Mouse (Mus musculus) heart, postnatal 10 days (tissue): ENCODE measurements at regions not wholly inside any gene's neighbourhood (a gene's known extent, or its start where the extent isn't known, plus 50 kb on each side); places are given as distances from the start of the nearest gene placed in this dataset.

ENCODE experiments used
- DNase-seq, 2 experiments: peaks; one replicate each; pipeline ENCODE4 v3.0.0; 2021
- intact Hi-C: fragments of 180-260 bp; cut with DNase I; formaldehyde crosslinking; loops from one replicate; pipeline ENCODE4 v1.15.1; 2025

DNA sequence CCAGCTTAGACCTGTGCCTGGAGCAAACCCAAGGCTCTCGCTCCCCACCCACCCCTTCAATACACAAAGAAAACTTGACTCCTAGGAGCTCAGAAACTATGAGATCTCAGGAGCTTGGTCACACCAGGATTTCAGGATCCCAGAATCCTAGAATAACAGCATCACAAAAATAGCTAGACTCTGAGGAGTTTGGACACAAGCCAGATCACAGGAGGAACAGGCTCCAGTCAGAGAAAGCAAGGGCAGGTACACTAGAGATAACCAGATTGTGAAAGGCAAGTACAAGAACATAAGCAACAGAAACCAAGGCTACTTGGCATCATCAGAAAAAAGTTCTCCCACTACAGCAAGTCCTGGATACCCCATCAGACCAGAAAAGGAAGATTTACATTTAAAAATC lies 221.5 kb downstream of the Epha7 start:
- intact Hi-C loops = no loop called here

DNA sequence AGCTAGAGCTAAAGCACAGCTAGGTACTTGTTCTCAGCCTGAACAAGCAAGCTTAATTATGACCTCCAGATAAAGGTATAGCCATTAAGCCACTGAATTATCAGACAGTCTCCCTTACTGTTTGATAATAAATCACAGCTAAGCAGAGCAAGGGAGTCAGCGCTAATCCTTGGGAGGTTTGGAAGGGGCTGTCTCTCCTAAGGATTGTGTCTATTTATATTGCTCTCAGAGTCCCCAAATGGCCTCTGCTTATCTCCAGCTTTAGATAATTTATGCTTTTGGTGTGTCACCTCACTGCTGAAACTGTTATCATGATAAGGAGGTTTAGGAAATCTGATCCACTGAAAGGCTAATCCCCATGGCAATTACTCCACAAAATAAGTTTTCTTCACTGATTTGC lies 227.1 kb downstream of the Epha7 start:
- DNase-seq = no peak
- intact Hi-C loops = no loop called here

More for the DNA sequence above, 221.5 kb downstream of the Epha7 start:
- no peak for DNase-seq

DNA sequence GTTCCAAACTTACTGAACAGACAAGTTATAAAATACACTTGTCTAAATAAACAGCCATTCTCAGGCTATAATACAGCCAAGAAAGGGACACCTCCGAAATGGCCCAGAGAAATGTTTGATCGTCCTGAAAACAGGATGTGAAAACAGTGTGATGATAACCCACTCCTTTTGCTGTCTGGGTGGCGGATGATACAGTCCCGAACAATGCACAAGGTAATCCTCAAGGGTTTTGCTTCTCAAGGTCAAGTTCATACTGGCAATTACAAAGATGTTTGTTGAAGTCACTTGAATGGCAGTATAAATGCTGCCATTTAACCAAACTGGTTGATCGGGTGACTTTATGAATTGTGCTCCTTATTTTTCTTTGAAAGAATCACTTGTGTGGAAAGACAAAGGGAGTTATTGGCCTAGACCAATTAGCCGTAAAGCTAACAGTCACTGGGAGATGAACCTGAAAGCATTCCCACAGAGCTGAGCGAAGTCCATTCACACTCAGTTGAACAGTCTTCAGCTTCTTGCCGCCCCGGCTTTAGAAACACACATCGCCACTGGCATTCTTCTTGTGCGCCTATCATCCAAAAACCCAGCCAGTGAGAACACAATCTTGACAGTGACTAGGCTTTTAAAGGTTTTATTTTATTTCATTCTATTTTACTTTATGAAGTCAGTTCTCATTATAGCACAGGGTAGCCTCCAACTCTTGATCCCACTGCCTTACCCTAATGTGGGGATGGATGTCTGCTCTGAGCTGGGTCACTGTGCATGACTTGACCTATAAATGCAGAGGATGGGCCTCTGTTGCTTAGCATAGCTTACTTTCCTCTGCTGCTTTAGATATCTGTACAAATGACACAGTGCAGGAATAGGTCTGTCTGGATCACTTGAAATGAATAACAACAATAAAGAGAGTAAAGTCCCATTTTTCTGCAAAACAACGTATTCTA lies 256.0 kb downstream of the Epha7 start:
- intact Hi-C loops = no loop called here
- DNase-seq = no peak

DNA sequence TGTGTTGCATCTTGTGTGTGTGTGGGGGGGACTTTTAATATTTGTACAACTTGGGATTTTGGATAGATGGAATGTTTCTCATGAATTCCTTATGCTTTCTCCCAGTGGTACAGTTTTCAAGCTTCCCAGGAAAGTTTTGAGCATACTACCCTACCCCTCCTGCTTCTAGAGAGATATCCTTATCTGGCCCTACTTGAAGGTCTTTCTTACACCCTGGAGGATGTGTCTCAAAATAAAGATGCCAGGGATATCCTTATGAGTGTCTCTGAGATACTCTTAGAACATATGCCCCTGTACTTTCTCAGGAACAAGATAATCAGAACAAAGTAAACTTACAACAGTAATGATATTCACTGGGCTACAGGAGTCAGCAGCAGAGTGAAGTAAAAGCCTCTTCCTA lies 261.3 kb downstream of the Epha7 start:
- intact Hi-C loops = no loop called here
- no peak for DNase-seq

DNA sequence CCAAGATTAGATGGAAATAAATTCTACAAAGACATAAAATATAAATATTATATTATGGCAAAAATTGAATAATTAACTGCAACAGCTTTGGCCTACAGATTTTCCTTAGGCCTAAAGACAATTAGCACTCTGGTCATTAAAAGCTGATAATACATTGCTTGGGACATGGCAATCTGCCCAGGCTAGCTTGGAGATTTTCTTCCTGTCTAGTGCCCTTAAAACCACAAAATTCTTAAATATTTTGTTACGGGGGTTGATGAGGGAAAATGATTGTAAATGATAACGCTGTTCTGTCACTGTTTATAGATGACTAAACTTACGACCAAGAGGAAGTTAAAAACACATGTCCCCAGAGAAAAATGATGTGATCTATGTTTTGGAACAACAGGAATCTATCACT lies 261.9 kb downstream of the Epha7 start:
- no peak for DNase-seq
- intact Hi-C loops = no loop called here

DNA sequence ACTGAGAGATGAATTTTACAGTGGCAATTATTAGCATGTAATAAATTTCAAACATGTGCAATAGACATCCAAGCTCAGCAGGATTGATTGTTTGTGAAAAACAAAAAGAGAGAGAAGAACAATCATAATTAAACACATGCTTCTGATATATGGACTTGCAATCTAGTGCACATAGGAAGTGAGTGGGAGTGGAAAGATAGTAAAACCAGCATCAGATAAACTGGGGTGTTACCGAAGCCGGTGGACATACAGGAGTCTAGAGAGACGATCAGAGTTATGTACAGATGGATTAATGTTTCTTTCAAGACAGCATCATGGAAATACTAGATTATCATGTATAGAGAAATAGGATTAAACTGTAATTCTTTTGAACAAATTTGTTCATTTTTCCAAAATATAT lies 263.8 kb downstream of the Epha7 start:
- intact Hi-C loops = no loop called here
- DNase-seq = no peak

DNA sequence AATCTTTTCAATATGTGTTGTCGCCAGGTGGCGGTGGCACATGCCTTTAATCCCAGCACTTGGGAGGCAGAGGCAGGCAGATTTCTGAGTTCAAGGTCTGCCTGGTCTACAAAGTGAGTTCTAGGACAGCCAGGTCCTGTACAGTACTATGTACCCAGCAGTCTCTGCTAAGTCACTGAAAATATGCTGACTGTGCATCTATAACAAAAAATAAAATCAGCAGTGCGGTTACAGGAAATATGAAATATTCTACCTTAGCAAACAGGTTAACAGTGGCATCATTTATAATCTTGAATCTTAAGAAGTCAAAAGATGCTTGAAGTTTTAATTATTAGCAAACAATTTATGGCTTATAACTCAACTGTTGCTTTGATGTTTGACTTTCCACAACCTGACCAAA lies 265.5 kb downstream of the Epha7 start:
- no peak for DNase-seq
- intact Hi-C loops = no loop called here

DNA sequence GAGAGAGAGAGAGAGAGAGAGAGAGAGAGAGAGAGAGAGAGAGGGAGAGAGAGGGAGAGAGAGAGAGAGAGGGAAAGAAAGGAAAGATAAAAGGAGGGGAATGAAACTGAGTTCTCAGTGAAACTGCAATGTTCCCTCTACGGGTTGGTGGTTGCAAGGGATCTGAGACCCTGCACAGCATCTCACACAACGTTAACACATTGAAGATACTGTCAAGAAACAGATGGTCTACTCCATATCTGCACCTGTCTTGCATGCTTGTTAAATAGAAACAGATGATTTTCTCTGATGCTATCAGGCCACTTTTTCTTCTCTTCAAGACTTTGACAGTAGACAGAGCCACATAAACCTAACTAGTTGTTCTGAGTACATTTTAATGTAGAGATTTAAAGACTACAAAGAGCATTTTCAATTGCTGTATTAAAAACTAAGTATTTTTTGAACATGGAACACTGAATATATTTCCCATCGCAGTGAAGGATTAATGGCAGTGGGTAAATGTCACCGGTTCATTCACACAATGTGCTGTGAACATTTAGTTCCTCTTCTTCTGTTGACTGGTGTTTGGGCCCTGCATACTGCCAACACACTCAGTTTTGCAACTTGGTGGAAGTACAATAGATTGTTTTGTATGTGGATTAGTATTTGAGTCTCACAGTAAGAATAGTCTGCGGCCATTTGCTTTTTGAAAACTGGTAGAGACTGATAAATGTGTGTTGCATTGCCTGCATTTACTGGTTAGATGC lies 270.8 kb downstream of the Epha7 start:
- intact Hi-C loops = no loop called here
- no peak for DNase-seq

DNA sequence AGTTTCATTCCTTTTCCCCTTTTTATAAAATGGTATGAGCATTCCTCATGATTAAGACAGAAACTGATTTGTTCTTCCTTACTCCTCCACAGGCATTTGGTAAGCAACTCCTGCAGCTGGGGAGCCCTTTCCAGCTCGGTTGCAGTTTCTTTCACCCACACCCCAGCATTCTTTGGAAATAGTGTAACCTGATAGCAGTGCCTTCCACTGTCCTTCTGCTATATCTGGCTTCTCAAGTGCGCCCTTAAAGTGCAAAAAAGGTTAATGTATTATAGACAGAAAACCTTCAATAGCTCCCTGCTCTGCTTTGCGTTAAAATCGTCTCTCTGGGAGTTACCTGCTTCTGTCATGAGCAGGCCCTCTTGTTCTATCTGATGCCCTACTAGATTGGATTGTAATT lies 278.0 kb downstream of the Epha7 start:
- intact Hi-C loops = no loop called here
- DNase-seq = no peak

DNA sequence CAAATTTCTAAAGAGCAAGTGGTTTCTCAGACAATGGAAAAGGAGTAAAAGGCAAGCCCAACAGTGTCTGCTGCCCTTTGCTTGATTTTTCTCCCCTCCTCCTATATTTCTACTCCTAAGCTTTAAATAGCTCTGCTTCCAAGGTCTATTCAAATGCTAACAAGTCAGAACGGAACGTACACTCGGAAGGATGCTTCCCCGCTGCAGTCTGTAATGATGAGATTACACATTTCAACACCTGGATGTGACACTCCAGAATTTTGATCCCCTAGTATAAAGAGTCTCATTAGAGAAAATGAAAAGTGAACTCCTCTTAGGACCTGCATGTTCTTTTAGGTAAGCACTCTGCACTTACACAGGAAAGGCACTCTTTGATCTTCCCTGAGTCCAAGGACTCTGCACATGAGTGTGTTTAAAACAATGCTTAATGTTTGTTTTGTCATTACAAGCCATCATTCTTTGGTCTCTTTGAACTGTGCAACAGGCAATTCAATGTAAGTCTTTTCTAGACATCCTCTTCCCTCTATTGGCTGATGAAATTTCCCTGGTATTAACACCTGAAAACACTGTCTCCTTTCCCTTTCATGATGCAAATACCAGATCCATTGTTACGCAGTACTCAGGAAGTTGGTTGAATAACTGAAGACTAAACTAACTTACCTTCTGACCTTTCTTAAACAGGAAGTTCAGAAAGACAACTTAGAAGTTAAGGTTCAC lies 278.7 kb downstream of the Epha7 start:
- intact Hi-C loops = no loop called here
- no peak for DNase-seq

DNA sequence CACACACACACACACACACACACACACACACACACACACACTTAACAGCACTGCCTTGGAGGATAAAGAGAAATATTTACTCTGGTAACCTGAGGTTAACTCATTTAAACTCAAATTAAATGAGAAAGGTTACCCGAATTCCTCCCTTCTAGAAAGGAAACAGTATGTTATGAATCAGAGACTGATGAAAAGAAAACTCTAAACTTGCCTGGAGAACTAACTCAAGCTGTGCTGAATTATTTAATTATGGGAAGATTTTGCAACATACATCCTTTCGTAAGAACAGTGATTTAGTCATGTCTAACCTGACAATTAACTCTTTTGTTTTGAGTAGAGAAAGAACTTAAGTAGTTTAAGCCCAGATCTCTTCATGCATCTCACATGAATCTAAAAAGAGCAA lies 289.4 kb downstream of the Epha7 start:
- intact Hi-C loops = no loop called here
- DNase-seq = no peak

DNA sequence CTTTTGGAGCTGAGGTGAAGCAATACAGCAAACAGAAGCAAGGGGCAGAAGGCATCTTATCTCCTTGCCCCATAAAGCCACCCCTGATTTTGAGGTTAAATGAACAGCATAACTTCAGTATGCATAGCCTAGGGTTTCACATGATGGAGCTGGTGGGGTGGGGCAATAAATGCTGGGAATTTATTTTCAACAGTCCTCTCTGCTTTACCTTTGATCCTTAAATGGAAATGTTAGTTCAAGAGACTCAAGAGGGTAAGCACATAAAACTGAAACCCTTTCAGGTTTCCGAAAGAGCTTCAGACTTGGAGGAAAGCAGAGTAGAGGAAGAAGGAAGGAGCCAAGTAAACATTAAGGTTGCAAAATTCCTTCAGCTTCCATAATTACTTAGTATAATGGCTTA lies 290.5 kb downstream of the Epha7 start:
- intact Hi-C loops = no loop called here
- no peak for DNase-seq

DNA sequence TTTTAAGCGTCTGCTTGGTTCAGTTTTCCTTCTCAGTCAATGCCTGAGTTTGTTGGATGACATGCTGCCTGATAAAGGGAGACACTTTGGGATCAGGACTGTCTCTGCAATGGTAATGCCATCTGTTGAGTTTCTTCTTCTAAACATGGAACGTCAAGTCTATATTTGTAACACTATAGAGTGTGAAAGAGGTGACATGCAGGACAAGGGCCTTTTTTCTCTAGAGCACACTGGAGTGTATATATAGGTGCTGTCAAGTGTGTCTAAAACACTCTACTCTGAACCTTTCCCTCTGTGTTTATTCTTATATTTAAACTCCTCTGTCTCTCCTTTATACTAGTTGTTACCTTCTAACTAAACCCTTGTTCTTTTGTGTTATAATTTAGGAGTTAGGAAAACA lies 299.6 kb downstream of the Epha7 start:
- no peak for DNase-seq
- intact Hi-C loops = no loop called here

DNA sequence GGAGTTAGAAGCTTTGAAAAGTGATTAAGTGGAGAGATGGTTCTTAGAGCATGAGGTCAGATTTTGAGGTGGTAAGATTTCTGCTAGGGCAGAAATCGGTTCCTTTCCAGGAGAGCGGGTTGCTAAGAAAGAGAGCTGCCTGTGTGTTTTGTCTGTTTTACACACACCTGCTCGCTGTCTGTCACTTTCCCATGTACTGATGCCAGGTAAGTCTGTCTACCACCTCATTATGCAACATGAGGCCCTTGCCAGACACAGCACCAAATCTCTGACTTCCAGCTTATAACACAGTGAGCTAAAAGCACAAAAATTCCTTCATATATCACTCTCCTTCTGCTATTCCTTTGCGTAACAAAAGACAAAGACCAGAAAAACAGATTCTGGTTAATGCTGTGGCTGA lies 304.1 kb downstream of the Epha7 start:
- intact Hi-C loops = no loop called here
- no peak for DNase-seq

DNA sequence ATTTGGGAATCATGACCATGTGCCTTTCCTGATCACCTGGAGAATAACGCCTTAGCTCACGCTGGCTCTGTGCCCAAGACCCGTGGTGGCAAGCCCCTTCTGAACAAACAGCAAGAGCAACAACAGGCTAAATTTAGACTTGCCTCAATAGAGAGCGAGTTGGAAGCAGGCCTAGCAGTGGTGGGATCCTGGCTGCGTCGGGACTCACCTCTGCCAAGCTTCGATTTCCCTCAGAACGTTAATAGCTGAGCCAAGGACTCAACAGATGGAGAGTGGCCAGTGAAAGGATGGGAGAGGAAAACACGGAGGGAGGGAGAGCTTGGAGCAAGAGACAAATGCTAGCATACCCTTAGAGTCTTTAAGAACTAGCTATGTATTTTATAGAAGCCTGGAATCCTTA lies 305.0 kb downstream of the Epha7 start:
- DNase-seq = peak; percentile 76 to 83
- intact Hi-C loops = no loop called here

DNA sequence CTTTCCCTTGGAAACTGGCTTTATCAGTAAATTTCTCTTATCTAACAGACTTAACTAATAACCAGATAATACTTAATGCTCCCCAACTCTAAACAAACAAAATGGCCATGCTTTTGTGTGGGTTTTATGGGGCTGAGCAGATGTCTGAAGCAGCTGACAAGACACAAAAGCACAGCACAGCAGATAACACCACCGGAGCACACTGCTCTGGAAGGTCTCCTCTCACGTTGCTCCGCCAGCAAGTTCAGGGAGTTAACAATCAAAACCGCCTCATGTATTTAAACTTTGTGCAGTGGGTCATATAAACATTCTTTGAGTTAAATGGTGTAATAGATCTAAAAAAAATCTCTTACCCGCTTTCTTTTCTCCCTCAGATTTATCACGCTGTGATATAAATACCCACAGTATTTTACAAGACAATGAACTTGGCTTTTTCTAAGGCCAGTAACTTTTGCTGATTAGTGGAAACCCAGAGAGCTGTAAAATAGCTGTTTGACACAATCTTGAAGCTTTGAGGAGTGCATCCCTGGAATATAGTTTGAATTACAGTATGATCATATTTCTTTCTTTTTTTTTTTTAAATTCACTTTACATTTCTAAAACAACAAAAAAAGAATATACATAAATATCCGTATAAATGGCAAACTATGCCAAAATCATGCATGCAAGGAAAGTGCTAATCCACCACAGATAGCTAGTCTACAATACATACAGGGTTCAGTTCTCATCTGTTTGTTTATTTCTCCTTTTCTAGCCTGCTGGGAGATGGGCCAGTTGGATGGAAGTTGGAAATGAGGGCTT lies 305.9 kb downstream of the Epha7 start:
- peak in 1 of 2 experiments; percentile 30 for DNase-seq
- intact Hi-C loops = no loop called here

DNA sequence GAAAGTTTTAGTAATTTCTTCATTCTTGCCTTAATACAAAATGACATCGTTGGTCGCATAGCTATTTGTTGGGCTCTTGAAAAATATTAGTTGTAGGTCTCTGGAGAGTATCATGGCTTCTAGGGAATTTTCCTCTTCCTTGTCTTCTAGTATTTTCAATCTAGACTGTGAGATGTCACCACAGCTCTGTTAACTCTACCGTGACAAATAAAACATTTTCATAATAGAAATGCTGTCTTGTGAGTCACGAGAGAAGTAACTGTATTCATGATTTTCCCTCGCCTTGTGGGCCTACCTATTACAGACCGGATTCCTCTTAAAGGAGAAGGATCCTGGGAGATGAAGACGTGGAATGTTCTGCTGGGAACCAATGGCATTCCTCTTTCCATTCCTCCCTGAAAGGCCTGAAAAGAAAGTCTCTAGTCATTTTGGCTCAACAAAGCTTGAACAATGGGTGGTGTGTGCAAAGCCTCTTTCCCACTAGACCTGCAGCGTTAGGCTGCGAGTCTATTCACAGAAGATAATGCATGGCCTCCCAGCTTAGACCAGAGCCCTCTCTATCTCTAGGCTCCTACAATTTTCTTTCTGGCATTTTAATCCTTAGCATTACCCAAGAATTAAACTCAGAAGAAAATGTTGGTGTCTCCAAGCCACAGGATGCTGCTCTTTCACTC lies 306.7 kb downstream of the Epha7 start:
- intact Hi-C loops = no loop called here
- DNase-seq = no peak

DNA sequence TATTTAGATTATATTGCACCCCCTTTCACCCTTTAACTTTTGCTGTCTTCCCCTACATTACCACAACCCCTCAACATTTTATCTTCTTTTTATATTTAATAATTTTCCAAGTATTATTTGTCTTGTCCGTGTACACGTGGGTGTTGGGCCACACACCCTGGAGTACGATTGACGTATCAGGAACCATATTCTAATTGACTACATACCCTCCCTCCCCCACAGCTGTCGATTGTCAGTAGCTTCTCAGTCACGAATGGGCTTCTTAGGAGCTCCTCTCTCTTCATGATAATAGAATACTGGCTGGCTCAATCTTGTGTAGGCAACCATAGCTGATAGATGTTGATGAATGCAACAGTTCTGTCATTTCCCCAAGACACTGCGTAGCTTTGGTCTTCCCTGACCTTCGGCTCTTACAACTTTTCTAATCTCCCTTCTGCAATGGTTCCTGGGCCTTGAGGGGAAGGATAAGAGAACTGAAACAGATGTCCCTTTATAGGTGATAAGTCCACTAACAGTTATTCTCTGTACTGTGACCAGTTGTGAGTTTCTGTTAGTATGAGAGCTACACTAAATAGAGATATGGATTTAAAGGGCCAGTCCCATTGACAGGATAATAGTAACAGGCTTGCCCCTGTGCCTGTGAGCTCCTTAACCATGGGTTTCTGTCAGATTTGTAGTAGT lies 310.9 kb downstream of the Epha7 start:
- intact Hi-C loops = no loop called here
- no peak for DNase-seq

DNA sequence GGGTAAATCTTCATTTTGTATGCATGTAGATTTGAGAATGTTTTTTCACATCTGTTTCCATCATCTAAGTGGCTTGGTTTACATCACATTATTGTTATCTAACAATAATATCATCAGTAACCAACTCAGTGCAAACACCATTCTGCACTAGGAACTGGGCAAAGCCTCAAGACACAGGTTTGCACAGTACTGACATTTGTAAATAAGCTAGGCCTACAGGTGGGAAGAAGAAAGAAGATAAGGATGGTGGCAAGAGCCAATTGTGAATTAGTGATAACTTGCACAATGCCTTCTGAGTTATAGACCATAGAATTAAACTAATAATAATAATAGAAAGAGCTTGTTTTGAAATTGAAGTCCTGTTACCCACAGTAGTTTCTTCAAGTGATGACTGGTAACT lies 317.6 kb downstream of the Epha7 start:
- intact Hi-C loops = no loop called here
- no peak for DNase-seq
